Mouse (Mus musculus) G1E (cell line): ENCODE data around the gene Iqch. TPM values are rescaled to one million over a fixed set of nuclear protein-coding genes. Genes with fewer than 3 reads are reported as not detected.

ENCODE experiments used
- ATAC-seq: 2 replicates; pipeline ENCODE4 v1.8.0; 2016; ENCODE audit warnings: mild to moderate bottlenecking; ENCODE audit not compliant: insufficient number of reproducible peaks, poor library complexity, low FRiP score, severe bottlenecking; ENCODE audit errors: extremely low read depth
- DNase-seq: peaks from one replicate; pipeline ENCODE4 v3.0.0; 2012; ENCODE audit warnings: low spot score
- H3K27me3 ChIP-seq: 2 replicates; pipeline ENCODE4 v1.6.1; 2012; ENCODE audit warnings: mild to moderate bottlenecking, low read length, inconsistent platforms; ENCODE audit not compliant: insufficient read depth
- H3K36me3 ChIP-seq: replicated peaks from 2 replicates; pipeline ENCODE3; 2012; ENCODE audit warnings: mild to moderate bottlenecking, inconsistent platforms
- H3K4me1 ChIP-seq: 2 replicates; pipeline ENCODE4 v1.6.1; 2012; ENCODE audit warnings: low read depth, low read length, inconsistent platforms, mixed read lengths; ENCODE audit not compliant: insufficient read depth
- H3K4me3 ChIP-seq: 2 replicates; pipeline ENCODE4 v1.5.1; 2012; ENCODE audit warnings: low read depth, mild to moderate bottlenecking, inconsistent platforms, low read length, moderate library complexity, mixed read lengths
- H3K9me3 ChIP-seq: replicated peaks from 2 replicates; pipeline ENCODE4 v1.6.1; 2012; ENCODE audit warnings: inconsistent platforms
- CTCF ChIP-seq: IDR thresholded peaks from 2 replicates; pipeline ENCODE4 v1.5.1; 2012; ENCODE audit warnings: low read depth, low read length, inconsistent platforms, mixed read lengths
- GATA1 ChIP-seq: IDR thresholded peaks from 2 replicates; pipeline ENCODE4 v1.6.1; 2012; ENCODE audit warnings: borderline replicate concordance, low read length, inconsistent platforms, mixed read lengths
- GATA2 ChIP-seq: IDR thresholded peaks from 2 replicates; pipeline ENCODE4 v1.6.1; 2012; ENCODE audit warnings: low read depth, low read length, inconsistent platforms, borderline replicate concordance
- POLR2AphosphoS5 ChIP-seq: IDR thresholded peaks from 2 replicates; pipeline ENCODE4 v1.6.1; 2012; ENCODE audit warnings: low read depth, low read length, inconsistent platforms; ENCODE audit not compliant: insufficient replicate concordance
- TAL1 ChIP-seq: conservative IDR thresholded peaks from 2 replicates; pipeline ENCODE4 v1.6.1; 2012; ENCODE audit warnings: low read depth, low read length, inconsistent platforms, mixed read lengths
- polyA plus RNA-seq: library from polyadenylated mRNA; stranded (reverse); fragments of >175 nt; gene quantifications from 2 replicates; pipeline ENCODE4 v1.2.3, GENCODE M21; 2012
- total RNA-seq, 2 experiments: library from RNA; stranded (forward) in 1 of 2; stranded (reverse) in 1 of 2; fragments of 200-1000 nt in 1 of 2; fragments of >200 nt in 1 of 2; fragmentation: Nextera tagmentation in 1 of 2; gene quantifications; 2 replicates each; pipeline ENCODE4 v1.2.3; 2014 to 2017

Iqch gene
- total and polyA plus RNA-seq, 3 experiments = 0.22 TPM; not detected in 2

DNA sequence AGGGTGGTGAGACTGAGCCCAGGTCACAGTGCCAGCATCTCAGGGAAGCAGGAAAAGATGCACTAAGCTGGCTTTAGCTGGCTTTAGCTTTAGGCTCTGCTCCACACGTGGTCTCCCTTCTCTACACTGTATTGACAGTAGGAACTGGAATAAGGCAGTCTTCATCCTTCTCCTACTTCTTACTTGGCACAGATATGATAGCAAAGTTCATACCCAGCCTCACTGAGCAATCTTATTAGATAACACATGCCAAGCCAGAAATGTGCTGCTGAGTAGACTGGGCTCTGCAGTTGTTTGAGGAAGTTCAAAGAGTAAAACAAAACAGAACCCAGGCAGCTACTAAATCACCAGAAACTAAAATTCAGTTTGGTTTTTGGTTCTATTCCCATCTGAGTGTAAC, 11.3 kb upstream of the Iqch start:
- no peak for DNase-seq
- Histone ChIP-seq H3K4me3 (no peak overlapping the region), H3K36me3 (peaks cover 78% of the 10 kb centered on the region), H3K9me3 (no peaks in the 10 kb centered on the region), H3K27me3 (no peaks in the 10 kb centered on the region), H3K4me1 (peaks cover 22% of the 10 kb centered on the region; the same call in 1 of the 2 replicates)
- ATAC-seq = no peak
- TF ChIP-seq POLR2AphosphoS5 = no peak
- TF ChIP-seq GATA2 = no peak
- TF ChIP-seq GATA1 = no peak
- no peak for TF ChIP-seq CTCF
- TF ChIP-seq TAL1 = no peak

DNA sequence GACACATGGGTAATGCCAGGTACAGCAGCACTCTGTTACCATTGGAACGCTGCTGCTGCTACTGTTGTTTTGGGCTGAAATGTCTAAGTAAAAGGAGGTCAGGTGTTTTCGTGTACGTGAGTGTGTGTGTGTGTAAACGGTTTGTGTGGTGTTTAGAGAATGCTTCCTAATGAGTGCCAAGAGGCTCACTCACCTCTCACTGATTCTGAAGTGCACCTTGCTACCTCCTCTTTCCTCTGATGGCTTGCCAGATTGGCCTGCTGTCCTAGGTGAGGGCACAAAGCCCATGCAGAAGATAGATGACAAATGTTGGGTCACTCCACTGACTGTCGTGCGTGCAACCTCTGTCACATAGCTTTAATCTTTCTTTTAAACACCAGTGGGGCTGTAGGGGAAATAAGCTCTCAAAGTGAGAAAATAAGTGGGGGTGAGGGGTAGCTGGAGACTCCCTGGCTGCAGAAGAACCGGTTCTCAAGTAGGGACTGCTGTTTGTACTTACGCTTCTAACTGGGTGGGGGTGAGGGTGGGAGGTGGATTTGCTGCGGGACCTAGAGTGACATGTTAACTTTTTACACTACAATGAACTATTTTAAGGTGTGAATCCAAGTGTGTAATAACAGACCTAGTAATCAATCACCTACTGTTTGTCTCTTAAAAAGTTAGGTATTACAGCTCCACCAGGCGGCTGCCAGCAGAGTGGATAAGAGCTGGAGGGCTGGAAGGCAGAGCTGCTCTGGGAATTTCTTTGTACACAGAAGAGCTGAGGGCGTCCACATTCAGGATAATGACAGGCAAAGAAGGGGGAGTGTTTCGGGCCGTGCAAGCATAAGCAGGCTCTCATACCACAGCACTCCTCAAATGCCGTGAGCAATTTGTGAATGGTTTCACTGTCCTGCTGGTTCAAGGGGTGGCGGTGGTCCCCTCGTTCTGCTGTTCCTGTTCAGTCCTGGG, 10.5 kb upstream of the Iqch start:
- Histone ChIP-seq H3K4me1 (peaks cover 22% of the 10 kb centered on the region; the same call in 1 of the 2 replicates), H3K4me3 (no peak overlapping the region), H3K9me3 (no peaks in the 10 kb centered on the region), H3K36me3 (peaks cover 78% of the 10 kb centered on the region), H3K27me3 (no peaks in the 10 kb centered on the region)
- DNase-seq (no peak), ATAC-seq (no peak)
- TF ChIP-seq CTCF = no peak
- TF ChIP-seq GATA1 = no peak
- TF ChIP-seq POLR2AphosphoS5 = no peak
- no peak for TF ChIP-seq TAL1
- TF ChIP-seq GATA2 = no peak

DNA sequence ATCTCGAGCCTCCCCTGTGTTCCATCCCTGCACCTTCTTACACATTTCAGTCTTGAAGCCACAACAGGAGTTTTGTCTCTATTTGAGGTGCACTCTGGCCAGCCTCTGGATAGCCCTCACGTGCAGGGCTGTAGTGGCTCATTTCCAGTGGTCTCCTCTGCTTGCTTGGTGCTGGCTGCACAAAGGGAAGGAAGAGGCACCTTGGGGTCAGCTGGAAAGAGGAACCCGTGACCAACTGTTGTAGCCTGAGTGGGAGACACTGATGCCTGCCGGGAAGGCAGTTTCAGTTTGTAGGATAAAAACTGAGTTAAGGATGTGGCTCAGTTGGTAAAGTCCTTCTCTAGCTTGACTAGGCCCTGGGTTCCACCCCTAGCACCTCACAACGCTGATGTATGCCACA, 9.7 kb upstream of the Iqch start:
- DNase-seq (no peak), ATAC-seq (no peak)
- H3K27me3 ChIP-seq = no peaks in the 10 kb centered on the region
- H3K9me3 ChIP-seq = no peaks in the 10 kb centered on the region
- H3K36me3 ChIP-seq = peaks cover 74% of the 10 kb centered on the region
- TF ChIP-seq TAL1 = no peak
- TF ChIP-seq GATA1 = no peak
- TF ChIP-seq POLR2AphosphoS5 = no peak
- TF ChIP-seq GATA2 = no peak
- TF ChIP-seq CTCF = no peak
- peaks cover 22% of the 10 kb centered on the region; the same call in 1 of the 2 replicates for H3K4me1 ChIP-seq
- no peak overlapping the region for H3K4me3 ChIP-seq

DNA sequence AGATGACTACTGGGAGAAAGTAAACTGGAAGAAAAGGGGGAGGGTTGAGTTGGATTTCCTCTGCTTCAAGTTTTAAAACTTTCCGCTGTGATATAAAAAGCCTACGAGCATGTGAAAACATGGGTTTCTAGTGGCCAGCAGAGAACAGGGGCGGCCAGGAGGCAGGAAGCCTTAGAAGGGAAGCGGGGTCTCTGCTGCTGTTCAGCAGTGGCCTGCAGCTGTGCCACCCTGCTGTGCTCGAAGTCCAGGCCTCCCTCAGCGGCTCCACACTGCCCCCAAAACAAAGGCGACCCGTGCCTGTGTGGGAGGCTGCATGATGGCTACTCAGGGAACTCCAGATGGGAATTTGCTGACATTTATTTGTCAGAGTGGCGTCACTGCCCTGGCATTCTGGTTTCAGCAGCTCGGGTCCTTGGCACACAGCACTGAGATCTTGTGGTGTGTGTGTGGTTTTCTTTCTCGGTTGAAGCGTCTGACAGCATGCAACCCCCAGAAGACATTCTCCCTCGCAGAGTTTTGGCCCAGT, 8.6 kb upstream of the Iqch start:
- Histone ChIP-seq H3K4me1 (peaks cover 24% of the 10 kb centered on the region; the same call in 1 of the 2 replicates), H3K9me3 (no peaks in the 10 kb centered on the region), H3K27me3 (no peaks in the 10 kb centered on the region), H3K4me3 (no peak overlapping the region), H3K36me3 (peaks cover 70% of the 10 kb centered on the region)
- no peak for TF ChIP-seq GATA1
- TF ChIP-seq CTCF = no peak
- TF ChIP-seq GATA2 = no peak
- TF ChIP-seq POLR2AphosphoS5 = no peak
- TF ChIP-seq TAL1 = no peak
- DNase-seq = no peak
- ATAC-seq = no peak

DNA sequence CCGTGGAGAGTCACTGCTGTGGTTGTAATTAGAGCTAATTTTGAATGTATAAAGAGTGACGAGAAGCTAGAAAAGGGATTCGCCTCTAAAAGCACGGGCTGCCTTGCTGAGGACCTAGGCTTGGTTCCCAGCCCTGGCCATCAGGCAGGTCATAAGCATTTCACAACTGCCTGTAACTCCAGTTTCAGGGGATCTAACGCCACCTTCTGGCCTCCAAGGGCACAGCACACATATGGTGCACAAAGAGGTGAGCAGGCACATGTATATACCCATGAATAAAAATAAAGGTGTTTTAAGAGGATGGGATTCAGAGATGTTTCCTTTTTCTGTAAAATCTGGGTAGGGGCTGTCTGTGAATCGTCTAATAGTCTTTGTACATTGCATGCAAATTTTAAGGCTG, 7.9 kb upstream of the Iqch start:
- Histone ChIP-seq H3K4me1 (peaks cover 27% of the 10 kb centered on the region; the same call in 1 of the 2 replicates), H3K9me3 (no peaks in the 10 kb centered on the region), H3K27me3 (no peaks in the 10 kb centered on the region), H3K36me3 (peaks cover 73% of the 10 kb centered on the region), H3K4me3 (no peak overlapping the region)
- TF ChIP-seq TAL1 (no peak), POLR2AphosphoS5 (no peak), GATA2 (no peak), CTCF (no peak), GATA1 (no peak)
- no peak for ATAC-seq
- DNase-seq = no peak

DNA sequence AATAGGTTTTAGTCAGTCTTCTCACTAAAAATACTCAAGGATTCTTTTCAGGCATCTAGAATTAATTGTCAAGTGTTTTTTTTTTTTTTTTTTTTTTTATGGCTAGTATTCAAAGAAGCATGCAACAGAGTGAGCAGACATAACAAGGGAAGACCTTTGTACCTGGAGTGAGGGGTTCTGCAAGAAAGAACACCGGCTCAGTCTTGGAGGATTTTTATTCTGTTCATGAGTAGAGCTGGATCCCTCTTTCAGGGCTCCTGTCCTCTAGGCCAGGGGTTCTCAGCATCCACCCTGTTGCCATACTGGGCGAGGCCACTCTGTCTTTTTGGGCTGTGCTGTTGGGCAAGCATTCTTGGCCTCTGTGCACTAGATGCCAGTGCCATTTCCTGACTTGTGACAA, 7.5 kb upstream of the Iqch start:
- Histone ChIP-seq H3K9me3 (no peaks in the 10 kb centered on the region), H3K36me3 (peaks cover 70% of the 10 kb centered on the region), H3K4me1 (peaks cover 24% of the 10 kb centered on the region; the same call in 1 of the 2 replicates), H3K27me3 (no peaks in the 10 kb centered on the region), H3K4me3 (no peak overlapping the region)
- no peak for DNase-seq
- TF ChIP-seq POLR2AphosphoS5 (no peak), CTCF (no peak), GATA2 (no peak), GATA1 (no peak), TAL1 (no peak)
- ATAC-seq = no peak
